Mouse (Mus musculus) megakaryocyte, adult 5-6 weeks (primary cell): ENCODE results near the gene Irx4. TPM values are rescaled to one million over a fixed set of nuclear protein-coding genes. Genes with fewer than 3 reads are reported as not detected.
A peak's percentile ranks its signal among the peaks of the same experiment; 100 is the strongest.

Experiments used
- ATAC-seq: 2 replicates; pipeline ENCODE4 v1.8.0; 2016; ENCODE audit warnings: mild to moderate bottlenecking, inconsistent platforms; ENCODE audit not compliant: poor library complexity, severe bottlenecking
- total RNA-seq, 2 experiments: library from RNA; stranded (forward) in 1 of 2; stranded (reverse) in 1 of 2; fragments of 153-499, 151-499 nt in 1 of 2; fragments of 221-1000, 200-1000 nt in 1 of 2; gene quantifications; 2 replicates each; pipeline versions ENCODE4 v1.2.3 to v1.2.4; 2015 to 2017

The Irx4 gene
- total RNA-seq, 2 experiments from 2014 or later = not detected

DNA sequence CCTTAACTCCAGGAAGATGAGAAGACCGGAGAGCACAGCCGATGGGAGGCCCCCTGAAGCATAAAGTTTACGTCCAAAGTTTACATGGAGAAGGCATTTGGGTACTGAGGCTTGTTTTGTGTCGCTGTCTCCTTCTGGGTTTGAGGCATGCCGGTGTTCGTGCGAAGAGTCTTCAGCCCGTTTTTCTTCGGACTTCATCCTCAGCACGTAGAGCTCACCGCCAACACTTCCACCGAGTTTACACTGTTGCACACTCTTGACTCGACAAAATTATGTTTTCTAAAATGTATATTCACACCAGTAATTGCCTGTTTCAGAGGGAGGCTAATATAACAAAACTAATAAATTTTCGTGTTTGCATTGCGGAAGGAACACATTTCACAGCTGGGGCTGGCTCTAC, 9.0 kb downstream of the Irx4 start:
- no peak for ATAC-seq

DNA sequence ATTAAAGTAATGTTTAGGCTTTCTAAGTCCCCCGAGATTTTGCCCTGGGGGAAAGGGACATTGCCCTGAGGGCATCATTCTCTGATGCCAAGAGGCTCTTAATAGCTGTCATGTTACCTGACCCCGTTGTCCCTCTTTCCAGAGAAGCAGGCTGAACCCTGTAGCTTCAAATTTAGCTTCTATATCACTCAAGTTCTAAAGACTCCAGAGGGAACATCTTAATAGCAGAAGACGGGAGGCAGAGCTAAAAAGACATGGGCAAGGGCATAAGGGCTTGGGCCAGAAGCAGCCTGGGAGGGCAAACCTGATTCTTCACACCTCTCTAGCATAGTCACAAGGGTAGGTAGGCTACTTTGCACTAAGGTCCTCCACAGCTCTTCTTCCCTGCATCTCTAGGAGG, 9.6 kb downstream of the Irx4 start:
- no peak for ATAC-seq

DNA sequence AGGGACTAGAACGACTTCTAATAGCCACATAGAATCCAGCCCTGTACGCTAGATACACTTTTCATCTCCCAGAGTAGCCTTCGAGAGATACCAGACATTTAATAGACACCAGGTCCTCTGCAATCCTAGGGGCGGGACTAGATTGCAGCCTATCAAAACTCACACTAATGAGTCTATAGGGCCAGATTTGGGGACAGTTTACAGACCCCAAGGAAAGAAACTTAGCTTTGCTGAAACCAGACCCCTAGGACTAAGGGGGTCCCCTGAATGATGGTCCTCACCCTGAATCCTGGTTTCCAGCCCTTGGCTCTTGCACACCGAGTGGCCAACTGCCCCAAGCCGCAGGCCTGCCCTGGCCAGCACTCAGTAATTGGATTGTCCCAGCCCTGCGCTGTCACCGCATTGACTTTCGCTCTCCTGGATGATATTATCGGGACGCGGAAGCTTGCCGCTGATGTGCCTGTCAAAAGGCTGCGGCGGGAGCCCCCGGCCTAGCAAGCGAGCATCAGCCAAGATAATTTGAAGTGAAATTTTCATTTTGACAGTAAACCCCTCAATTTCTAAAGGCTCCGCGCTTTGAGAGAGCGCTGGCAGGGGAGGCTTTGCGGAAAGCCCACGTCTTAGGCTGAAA, 10.3 kb downstream of the Irx4 start:
- no peak for ATAC-seq

DNA sequence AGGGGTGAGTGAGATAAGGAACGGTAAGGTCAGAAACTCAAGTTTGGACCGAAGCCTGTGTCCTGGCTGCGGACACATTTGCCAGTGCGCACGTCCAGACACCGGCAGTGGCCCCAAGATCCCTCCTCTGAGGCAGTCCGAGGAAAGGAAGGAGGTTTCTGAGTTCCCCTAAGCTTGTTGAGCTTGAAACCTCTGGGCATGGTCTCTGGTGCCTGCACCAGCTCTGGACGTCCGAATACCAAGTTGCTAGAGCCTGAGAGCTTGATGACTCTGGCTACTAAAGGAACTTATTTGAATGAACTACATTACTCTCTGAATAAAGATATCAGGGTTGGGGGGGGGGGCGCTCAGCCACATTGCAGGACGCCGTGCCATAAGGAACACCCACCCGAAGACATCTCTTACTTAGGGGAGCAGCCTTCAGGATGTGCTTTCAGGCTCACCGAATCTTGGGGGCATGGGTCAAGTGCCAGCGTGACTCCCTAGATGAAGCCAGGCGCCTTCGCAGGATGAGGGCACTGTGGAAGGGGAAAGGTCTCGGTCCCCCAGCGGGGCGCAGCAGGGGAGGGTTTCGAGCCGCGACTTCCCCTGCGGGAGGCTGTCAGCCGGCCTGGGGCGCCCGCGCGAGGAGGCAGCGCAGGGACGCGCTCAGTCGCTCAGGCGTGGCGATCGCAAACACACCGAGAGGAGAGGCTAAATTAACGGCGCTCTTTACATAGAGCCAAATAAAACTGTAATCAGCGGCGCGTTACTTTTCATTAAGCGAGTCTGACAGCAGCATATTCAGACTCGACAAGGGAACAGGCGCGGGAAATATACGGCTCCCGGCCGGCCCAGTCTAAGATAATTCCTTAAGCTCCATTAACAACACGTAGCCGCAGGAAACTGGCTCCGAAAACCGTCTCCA, 11.3 kb downstream of the Irx4 start:
- no peak for ATAC-seq

DNA sequence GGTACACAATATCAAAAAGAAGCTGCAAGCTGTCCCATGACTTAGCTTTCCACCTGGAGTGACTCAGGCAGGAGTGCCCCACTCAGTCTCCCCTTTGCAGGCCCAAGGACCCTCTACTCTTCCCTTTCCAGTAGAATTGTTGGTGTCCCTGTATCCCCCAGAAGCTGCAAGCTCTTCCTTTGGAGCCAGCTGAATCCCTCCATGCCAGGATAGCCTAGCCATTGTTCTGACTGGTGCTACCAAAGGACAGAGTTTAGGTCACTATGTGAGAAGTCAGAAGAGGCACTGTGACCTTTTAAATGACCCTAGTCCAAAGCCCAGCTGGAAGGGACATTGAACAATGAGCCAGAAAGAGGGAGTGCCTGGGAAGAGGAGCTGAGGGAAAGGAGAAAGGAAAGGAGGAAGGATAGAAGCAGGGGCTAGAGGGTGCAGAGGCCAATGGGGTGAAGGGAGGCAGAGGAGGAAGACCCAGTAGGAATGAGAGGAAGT, 12.6 kb downstream of the Irx4 start:
- ATAC-seq = no peak

DNA sequence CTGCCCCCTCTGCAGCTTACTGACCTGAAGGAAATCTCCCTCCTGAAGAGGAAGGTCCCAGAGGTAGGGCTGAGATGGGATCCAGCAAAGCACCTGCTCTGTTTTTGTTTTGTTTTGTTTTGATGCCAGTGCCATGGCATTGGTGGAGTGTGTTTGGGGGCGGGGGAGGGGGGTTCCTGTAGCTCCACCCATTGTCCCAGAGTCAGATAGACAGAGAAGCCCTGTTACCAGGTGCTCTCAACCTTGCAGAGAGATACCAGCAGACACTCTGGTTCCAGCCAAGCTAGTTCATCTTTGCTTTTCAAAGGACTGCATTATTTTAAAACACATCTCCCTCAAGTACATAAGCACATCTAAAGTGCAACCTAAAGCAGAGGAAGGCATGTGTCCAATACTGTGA, 13.3 kb downstream of the Irx4 start:
- no peak for ATAC-seq

DNA sequence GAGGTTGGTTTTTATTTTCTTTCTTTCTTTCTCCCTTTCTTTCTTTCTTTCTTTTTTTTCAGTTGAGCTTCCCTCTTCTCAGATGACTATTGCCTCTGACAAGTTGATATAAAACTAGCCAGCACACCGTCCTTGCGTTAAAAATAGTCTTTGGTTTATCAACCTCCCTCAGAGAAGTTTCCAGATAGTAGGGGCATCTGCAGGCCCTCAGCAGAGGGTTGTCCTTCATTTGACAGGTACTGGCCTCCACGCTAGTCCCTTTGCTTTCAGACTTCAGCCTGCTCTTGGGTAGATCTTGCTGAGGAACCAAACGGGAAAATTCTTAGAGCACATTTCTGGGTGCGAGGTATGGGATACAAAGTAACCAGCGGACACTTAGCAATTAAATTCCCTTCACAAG, 17.1 kb downstream of the Irx4 start:
- ATAC-seq = no peak

DNA sequence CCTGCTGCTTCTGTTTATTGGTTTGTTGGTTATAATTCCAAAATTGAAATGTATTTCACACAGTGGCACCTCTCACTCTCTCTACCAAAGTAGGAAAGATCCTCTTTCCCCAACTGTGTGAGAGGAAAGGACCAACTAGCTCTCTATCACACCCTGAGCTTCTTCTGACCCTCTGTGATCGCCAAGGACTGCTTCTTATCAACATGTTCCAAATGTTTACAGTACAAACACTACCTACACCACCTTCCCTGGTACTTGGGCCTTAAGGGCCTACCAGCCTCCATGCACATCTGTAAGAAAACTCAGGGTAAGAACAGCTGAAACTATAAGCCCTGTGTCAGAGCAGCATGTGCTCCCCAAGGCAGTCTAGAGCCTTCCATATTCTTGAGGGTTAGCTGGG, 17.5 kb downstream of the Irx4 start:
- ATAC-seq = no peak

DNA sequence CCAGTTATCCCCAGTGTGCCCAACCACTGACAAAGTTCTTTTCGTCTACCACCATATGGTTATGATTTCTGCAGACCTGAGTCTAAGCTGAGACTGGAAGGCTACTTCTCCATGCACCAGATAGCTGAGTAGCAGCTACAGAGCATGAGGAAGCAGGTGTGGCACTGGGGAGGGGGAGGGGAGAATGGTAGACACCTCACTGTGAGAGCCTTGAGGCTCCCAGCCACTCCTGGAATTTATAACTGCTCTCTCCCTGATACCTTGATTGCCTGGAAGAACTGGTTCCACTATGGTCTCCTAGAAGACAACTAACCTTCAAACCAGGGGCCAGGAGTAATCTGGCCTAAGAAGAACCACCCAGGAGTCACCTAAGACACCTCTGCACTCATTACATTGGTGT, 18.9 kb downstream of the Irx4 start:
- no peak for ATAC-seq

DNA sequence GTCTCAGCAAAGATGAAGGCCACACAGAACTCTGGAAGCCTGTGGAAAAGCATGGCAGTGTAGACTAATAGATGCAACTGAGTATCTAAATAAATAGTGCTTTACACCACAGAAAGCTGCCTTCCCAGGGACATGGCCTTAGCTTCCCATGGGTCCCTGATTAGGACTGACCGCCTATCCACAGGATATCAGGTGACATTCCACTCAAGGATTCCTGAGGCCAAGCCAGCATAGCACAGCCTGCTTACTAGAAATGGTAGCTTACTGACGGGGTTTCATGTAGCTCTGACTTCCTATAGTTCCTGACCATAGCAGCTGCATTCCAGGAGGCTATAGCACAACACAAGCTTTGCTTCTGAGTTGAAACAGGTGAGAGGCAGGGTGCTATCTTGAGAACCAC, 22.1 kb downstream of the Irx4 start:
- ATAC-seq = no peak

DNA sequence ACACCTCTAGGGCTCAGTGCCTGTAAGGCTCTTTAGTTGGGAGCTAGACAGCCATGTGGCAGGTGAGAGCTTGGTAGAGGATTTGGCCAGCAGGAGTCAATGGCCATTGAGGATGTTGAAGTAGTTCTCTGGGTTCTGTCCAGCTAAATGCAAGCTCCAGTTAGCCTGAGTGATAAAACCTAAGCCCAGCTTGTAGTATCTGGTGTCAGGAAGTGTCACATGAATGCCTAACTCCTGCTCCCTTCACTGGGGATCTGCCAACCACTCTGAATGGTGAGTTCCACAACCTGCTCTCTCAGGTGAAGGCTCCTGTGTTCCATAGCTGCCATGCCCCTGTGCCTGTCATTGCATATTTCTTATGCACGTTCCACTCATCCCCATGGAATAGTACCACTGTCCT, 23.3 kb downstream of the Irx4 start:
- ATAC-seq = no peak

DNA sequence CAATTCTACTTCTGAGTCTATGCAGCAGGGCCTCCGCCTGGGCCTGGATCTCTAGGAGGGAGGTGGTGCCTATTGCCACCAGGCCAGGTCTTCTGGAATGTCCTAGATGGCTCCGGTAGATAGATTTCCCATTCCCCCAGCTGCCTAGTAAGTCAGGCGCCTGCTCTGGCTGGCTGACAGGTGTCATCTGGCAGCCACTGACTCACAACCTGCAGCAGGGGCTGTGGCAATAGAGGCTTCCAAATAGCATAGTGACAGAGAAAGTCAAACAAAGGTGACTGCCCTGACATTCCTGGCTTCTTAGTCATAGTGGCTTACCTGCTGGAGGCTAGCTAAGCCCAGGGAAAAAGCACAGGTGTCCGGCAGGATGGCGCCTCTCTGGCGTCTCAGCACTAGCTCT, 29.9 kb downstream of the Irx4 start:
- no peak for ATAC-seq

DNA sequence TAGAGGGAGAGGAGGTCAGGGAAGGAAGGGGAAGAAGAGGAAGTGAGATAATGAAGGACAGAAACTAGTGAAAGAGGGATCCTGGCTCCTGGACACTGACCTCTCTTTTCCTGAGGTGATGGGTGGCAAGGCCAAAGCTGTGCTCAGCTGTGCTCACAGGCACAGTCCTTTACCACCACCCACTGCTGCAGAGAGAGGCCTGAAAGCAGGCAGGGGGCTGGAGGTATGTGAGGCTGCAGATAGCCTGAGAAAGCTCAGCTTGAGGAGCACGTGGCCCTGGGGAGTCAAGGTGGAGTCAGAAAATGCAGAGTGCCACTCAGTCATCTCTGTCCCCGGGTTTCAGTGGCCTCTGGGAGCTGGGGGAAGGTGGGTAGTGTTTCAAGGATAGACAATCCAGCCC, 30.8 kb downstream of the Irx4 start:
- ATAC-seq = no peak

DNA sequence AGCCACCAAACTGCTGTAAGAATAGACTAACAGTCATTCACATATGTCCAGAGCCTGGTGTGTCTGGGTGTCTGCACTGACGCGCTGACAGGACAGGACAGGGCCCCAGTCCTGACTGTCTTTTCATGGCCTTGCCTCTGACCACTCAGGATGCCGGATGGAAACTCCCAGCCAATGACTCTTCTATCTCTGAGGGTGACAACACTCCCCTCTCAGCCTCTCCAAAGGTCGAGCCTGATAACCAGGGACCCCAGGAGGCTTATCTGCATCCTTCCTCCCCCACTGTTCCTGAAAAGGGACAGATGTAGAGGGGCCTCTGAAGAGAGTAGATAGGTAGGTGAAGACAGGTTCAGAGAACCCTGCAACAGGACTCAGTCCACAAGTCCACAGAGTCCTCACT, 38.4 kb downstream of the Irx4 start:
- ATAC-seq = no peak

DNA sequence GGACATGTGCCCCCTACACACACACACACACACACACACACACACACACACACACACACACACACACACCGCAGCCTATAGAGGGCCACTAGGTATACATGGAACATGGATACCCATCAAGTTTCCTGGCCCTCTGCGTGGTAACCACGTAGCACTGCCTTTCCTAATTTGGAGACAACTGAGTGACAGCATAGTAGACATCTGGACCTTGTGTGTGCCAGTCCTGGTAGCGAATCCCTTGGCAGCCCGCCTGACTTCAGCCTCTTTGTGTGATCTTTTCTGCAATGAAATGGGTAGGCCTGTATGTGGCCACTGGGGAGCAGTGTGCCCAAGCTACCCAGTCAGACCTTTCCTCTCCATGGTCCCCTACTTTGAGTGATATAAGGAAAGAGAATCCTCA, 39.0 kb downstream of the Irx4 start:
- ATAC-seq = no peak

DNA sequence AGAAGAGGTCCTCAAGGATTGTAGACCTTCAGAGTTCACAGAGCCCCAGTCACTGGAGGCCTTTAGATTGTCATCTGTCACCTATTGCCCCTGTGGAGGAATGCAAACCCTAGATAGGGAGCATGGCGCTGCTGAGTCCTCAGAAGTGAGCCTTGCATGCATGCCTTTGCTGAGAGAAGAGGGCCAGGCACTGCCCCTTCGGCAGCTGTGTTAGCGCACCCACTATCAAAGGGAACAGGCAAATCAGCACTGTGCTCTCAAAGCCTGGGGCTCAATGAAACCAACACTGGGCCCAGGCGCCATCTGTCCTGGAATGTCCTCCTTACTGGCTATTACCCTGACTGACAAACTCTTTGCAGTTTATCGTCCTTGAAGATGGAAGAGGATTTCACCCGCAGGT, 44.5 kb downstream of the Irx4 start:
- ATAC-seq = no peak

DNA sequence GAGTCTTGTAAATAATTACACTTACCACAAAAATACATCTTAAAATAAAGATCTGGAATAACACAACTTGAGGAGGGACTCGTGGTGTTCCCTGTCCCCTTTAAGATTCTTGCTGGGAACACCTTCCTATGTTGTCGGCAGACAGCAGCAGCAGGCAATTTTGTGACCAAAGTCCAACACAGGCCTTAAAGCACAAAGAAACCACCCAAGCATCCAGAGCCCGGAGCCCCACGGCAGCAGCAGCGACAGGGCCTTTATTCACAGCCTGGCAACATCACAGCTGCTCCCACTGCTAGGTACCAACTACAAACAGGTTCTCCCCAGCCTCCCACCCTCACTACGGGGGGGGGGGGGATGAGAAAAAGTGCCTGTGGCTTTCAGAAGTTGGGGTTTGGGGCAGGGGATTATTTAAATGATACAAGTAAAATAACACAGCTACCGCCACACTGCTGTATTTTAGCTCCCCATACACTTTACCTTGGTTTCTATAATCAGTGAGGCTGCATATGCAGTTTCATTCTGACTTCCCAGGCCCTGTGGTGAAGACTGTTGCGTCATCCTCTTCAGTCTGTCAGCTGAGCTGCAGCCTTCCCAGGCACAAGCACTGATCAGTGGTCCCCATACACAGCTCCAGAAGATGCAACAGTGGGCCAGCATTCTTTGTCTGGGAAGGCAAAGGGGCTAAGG, 45.3 kb downstream of the Irx4 start:
- no peak for ATAC-seq

DNA sequence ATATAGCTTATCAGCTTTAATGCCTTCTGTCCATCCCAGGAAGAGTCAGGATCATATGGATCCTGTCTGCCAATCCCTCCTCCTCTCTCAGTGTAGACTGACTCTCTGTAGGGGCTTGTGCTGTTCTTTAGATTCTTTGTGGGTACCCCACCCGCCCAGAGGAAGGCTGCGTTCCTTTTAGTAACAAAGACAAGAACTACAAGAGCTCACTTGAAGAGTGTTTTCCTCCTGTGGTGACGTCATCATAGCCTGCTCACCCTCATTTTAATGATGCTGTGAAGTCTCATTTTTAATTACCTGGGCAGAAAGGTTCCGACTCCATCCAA, 45.8 kb downstream of the Irx4 start:
- ATAC-seq = no peak

DNA sequence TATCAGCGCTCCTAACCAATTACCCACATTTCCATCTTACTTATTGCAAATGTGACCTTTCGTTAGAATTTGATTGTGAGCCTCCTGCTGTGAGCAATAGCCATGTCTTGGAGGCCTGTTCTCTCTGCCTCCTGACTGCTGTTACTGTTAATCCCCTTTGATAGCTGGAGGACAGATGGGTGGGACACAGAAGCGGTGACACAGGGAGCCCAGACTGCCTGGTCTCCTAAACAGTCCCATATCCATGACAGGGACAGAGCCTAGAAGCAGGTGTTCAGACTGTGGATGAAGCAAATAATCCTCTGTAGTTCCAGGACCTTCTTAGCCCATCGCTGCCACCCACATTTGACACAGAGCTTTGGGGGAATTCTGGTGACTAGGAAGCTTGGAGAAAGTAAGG, 46.2 kb downstream of the Irx4 start:
- no peak for ATAC-seq

DNA sequence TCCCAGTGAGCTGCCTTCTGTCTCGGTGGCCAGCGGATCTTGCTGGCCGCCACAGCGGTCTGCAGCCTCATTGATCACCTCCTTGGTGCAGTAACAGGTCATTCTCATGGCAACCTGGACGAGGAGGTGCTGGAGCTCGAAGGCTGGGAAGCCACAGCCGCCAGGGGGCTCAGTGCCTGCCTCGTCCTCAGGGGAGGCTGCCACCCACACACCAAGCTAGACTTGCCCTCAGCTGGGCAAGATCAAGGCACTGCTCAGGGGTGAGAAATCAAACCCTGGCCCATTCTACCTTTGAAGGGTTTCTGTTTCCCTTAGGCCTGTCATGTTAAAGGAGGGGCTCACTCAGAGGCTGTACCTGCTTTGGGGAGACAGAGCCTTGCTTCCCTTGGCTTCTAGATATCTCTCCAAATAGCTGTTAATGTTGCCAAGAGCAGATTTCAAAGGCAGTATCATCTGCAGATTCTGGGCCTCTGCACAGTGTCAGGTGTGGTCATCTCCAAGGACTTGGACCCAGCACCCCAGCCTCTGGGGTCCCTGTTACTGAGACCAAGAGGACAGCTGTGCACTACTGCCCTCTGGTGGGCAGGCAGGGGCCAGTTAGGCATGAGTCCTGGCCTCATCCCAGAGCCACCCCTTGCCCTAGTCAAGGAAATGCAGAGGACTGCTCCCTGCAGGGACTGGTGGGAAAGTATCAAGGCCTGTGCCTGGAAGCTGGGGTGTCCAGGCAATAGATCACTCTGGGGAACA, 50.1 kb downstream of the Irx4 start:
- peak; percentile 62 for ATAC-seq
